Mouse (Mus musculus) midbrain, postnatal 0 days (tissue): ENCODE results near the gene Gk. TPM values are rescaled to one million over a fixed set of nuclear protein-coding genes. Genes with fewer than 3 reads are reported as not detected.

ENCODE experiments used
- ATAC-seq: fragments of 200-750 bp; cut with Nextera tagmentation; 2 replicates; pipeline ENCODE4 v1.8.0; 2017; ENCODE audit warnings: moderate number of reproducible peaks, mild to moderate bottlenecking, moderate TSS enrichment, moderate library complexity; ENCODE audit not compliant: low FRiP score
- DNase-seq: peaks from one replicate; pipeline ENCODE4 v3.0.0-alpha.2; 2015; ENCODE audit warnings: low spot score
- H3K27ac ChIP-seq: fragments of 300-500 bp; sonication (generic); 2 replicates; pipeline ENCODE4 v1.5.1; 2014; ENCODE audit warnings: low read depth, mild to moderate bottlenecking, low read length, mixed read lengths
- H3K27me3 ChIP-seq: fragments of 300-500 bp; sonication (generic); 2 replicates; pipeline ENCODE4 v1.6.1; 2014; ENCODE audit warnings: low read length, control low read depth, mixed read lengths; ENCODE audit not compliant: insufficient read depth
- H3K36me3 ChIP-seq: fragments of 300-500 bp; sonication (generic); 2 replicates; pipeline ENCODE4 v1.6.1; 2014; ENCODE audit warnings: low read length, control low read depth, mixed read lengths; ENCODE audit not compliant: insufficient read depth
- H3K4me1 ChIP-seq: fragments of 300-500 bp; sonication (generic); 2 replicates; pipeline ENCODE4 v1.6.1; 2014; ENCODE audit warnings: mild to moderate bottlenecking, control low read depth, antibody characterized with exemption, low read length, mixed read lengths; ENCODE audit not compliant: insufficient read depth
- H3K4me2 ChIP-seq: fragments of 300-500 bp; sonication (generic); 2 replicates; pipeline ENCODE4 v1.6.1; 2014; ENCODE audit warnings: low read depth, mild to moderate bottlenecking, low read length, mixed read lengths; ENCODE audit not compliant: poor library complexity, severe bottlenecking
- H3K4me3 ChIP-seq: fragments of 300-500 bp; sonication (generic); 2 replicates; pipeline ENCODE4 v1.5.1; 2014; ENCODE audit warnings: low read depth, mild to moderate bottlenecking, low read length, moderate library complexity
- H3K9ac ChIP-seq: fragments of 300-500 bp; sonication (generic); replicated peaks from 2 replicates; pipeline ENCODE4 v1.6.1; 2014; ENCODE audit warnings: mild to moderate bottlenecking, low read length, moderate library complexity, mixed read lengths; ENCODE audit not compliant: poor library complexity, severe bottlenecking
- H3K9me3 ChIP-seq: fragments of 300-500 bp; sonication (generic); 2 replicates; pipeline ENCODE4 v1.6.1; 2016; ENCODE audit warnings: low read length, control low read depth
- CTCF ChIP-seq: IDR thresholded peaks from 2 replicates; pipeline ENCODE4 v1.5.1; 2016; ENCODE audit warnings: antibody characterized with exemption, mild to moderate bottlenecking
- WGBS: fragments of 180-500 bp; shearing (Covaris S2); extraction: QIAGEN DNeasy Blood & Tissue Kit; methylation state at CpG from one replicate; pipeline ENCODE4 v1.1.7; 2014; 5-methylcytosine and 5-hydroxymethylcytosine counted together
- polyA plus RNA-seq: library from polyadenylated mRNA; unstranded; fragments of >200 nt; fragmentation: Nextera tagmentation; extraction: Ambion mirVana; gene quantifications from 2 replicates; pipeline ENCODE4 v1.2.1, GENCODE M21; 2015
- total RNA-seq: library from RNA; depleted of rRNA; stranded (reverse); fragments of >200 nt; gene quantifications from 2 replicates; pipeline ENCODE4 v1.2.3, GENCODE M21; 2014

Gk gene
- total and polyA plus RNA-seq, 2 experiments from 2014 or later: 10.9 to 14.6 TPM

DNA sequence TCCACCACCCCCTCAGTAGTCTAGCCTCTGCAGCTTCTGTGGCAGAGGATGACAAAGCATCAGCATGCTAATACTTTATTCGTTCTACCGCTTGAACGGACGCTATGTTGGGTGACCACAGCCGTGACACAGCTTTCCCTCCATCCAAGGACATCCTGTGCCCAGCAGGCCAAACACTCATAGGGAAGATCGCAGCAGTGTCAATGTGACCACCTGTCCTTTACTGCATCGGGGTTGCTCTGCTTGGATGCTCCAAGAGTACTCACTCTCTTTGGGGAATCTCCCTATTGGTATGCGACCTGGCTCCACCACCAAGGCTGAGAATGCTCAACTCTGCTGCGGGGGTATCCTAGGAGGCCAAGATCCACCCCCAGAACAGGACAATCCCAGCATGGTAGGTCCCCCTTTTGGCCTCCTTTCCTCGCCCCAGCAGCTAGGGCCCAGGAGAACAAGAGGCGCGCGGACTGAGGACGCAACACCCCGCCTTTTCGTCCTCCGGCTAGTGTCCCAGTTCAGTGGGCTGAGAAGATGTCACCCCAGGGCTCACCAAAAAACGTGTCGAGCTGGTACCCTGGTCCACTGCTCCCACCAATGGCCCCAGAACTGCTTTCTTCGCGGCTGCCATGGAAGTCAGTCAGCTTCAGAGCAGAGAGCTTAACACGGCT, 608 bp downstream of the Gk start:
- Histone ChIP-seq H3K36me3 (no peaks in the 10 kb centered on the region), H3K27ac (peak overlapping the region; percentile 82), H3K27me3 (no peaks in the 10 kb centered on the region), H3K4me3 (peak overlapping the region; percentile 48), H3K9me3 (no peaks in the 10 kb centered on the region), H3K4me2 (peak overlapping the region; percentile 49), H3K9ac (peak overlapping the region; percentile 54), H3K4me1 (no peaks in the 10 kb centered on the region)
- DNase-seq: peak; percentile 21
- 20% methylated on average over 18 of the region's 22 CpGs for WGBS
- TF ChIP-seq CTCF: no peak
- ATAC-seq: peak; percentile 51

DNA sequence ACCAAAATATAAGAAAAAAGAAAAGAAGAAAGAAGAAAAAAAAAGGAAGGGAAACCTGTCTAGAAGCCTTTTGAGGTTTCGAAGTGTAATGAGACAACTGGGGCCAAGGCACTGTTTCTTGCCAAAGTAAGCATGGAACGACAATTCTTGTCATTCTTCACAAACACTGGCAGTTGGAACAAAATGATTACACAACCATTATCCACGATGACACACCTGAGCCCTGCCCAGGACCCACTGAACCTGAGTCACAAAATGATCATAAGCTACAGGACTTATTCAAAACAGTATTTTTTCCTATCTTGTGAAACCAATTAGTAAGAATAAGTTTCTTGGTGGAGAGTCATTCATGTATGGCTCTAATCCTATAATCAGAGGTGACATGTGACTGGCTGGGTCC, 5.3 kb downstream of the Gk start:
- no peak overlapping the region for H3K27ac ChIP-seq
- no peak for TF ChIP-seq CTCF
- no peak overlapping the region for H3K9ac ChIP-seq
- H3K4me2 ChIP-seq: no peak overlapping the region
- DNase-seq (no peak), ATAC-seq (no peak)
- no peak overlapping the region for H3K4me3 ChIP-seq
- H3K4me1 ChIP-seq: no peaks in the 10 kb centered on the region
- H3K27me3 ChIP-seq: no peaks in the 10 kb centered on the region
- no peaks in the 10 kb centered on the region for H3K36me3 ChIP-seq
- 77% methylated on average over 3 of the region's 3 CpGs for WGBS
- no peaks in the 10 kb centered on the region for H3K9me3 ChIP-seq

GRCm38 (mm10) chrX:85770747-85771146, 5.9 kb downstream of the Gk start:
- Histone ChIP-seq H3K4me1 (no peaks in the 10 kb centered on the region), H3K27ac (no peak overlapping the region), H3K9ac (no peak overlapping the region), H3K9me3 (no peaks in the 10 kb centered on the region), H3K27me3 (no peaks in the 10 kb centered on the region), H3K4me3 (no peak overlapping the region), H3K36me3 (no peaks in the 10 kb centered on the region), H3K4me2 (no peak overlapping the region)
- ATAC-seq (no peak), DNase-seq (no peak)
- 92% methylated on average over 3 of the region's 3 CpGs for WGBS
- no peak for TF ChIP-seq CTCF

DNA sequence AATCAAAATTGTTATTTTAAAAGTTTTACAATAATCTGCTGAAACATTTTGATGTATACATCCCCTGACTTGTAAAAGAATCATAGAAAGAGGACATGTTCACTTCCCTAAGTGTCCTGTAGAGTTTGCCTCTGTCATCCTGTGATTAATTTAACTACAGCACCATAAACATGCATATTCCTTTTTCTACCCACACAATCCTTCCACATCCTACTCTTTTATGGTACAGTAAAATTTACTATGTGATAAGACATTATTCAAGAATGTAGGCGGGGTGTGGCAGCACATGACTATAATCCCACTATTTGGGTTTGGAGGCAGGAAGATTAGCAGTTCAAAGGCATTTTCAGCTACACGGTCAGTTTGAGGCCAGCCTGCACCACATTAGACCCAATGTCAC, 8.0 kb downstream of the Gk start:
- H3K36me3 ChIP-seq: no peaks in the 10 kb centered on the region
- H3K4me3 ChIP-seq: no peak overlapping the region
- H3K9ac ChIP-seq: no peak overlapping the region
- ATAC-seq: no peak
- H3K4me1 ChIP-seq: no peaks in the 10 kb centered on the region
- WGBS: 63% methylated on average over 2 of the region's 2 CpGs
- TF ChIP-seq CTCF: no peak
- no peak overlapping the region for H3K27ac ChIP-seq
- H3K27me3 ChIP-seq: no peaks in the 10 kb centered on the region
- H3K4me2 ChIP-seq: no peak overlapping the region
- H3K9me3 ChIP-seq: no peaks in the 10 kb centered on the region
- DNase-seq: no peak

- ATAC-seq (no peak), DNase-seq (no peak)
- H3K9me3 ChIP-seq: no peaks in the 10 kb centered on the region
- H3K36me3 ChIP-seq: no peaks in the 10 kb centered on the region
- whole genome bisulfite sequencing: 50% methylated on average over 3 of the region's 3 CpGs
- H3K4me1 ChIP-seq: no peaks in the 10 kb centered on the region
- TF ChIP-seq CTCF: no peak
- no peak overlapping the region for H3K27ac ChIP-seq
- no peak overlapping the region for H3K9ac ChIP-seq
- no peak overlapping the region for H3K4me3 ChIP-seq
- H3K4me2 ChIP-seq: no peak overlapping the region
- H3K27me3 ChIP-seq: no peaks in the 10 kb centered on the region
These were observed 20.6 kb downstream of the Gk start for GRCm38 (mm10) chrX:85756005-85756404.

DNA sequence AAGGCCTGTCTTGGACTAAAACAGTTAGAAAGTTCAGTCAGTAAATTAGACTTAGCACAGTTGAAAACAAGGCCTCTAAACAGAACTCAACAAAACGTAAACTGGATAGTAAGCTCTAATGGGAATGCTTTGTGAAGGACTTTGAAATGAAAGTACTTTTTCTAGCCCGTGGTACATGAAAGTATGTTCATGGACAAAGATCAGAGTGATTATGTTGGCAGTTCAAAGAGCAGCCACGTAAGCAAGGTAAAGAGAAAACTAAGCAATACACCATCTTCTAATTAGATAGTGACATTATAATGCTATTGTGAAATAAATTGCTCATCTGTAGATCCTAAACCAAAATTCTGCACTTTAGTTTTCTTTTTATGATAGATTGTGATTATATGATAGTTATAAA, 32.8 kb downstream of the Gk start:
- Histone ChIP-seq H3K9ac (no peak overlapping the region), H3K4me2 (no peak overlapping the region), H3K4me3 (no peak overlapping the region), H3K4me1 (no peaks in the 10 kb centered on the region), H3K36me3 (no peaks in the 10 kb centered on the region), H3K27ac (no peak overlapping the region), H3K9me3 (no peaks in the 10 kb centered on the region), H3K27me3 (no peaks in the 10 kb centered on the region)
- no peak for DNase-seq
- 90% methylated on average over 3 of the region's 3 CpGs for WGBS
- no peak for ATAC-seq
- TF ChIP-seq CTCF: no peak
